Mouse (Mus musculus) retina, postnatal 7 days (tissue): ENCODE results near the gene Foxr2.

Source experiments
- DNase-seq: peaks from one replicate; pipeline ENCODE4 v3.0.0-alpha.2; 2012; ENCODE audit warnings: low read depth, low spot score

Foxr2 gene

GRCm38 (mm10) chrX:153118486-153118885 is at the start of gene Foxr2:
Foxr2 (plus strand) TSS chrX:153118786.
- no peak for DNase-seq

- no peak for DNase-seq
Measured at GRCm38 (mm10) chrX:153119013-153119412, 427 bp downstream of the Foxr2 start.

- peak; percentile 57 for DNase-seq
Measured at GRCm38 (mm10) chrX:153139734-153140515, 21.3 kb downstream of the Foxr2 start, which contains the start of gene Rragb. Rragb (plus strand) TSS chrX:153139981.

GRCm38 (mm10) chrX:153142656-153143055 is 24.1 kb downstream of the Foxr2 start:
- DNase-seq = no peak

- DNase-seq = no peak
Measured at GRCm38 (mm10) chrX:153151766-153152165, 33.2 kb downstream of the Foxr2 start.

GRCm38 (mm10) chrX:153155322-153155721 is 36.7 kb downstream of the Foxr2 start:
- DNase-seq = no peak

GRCm38 (mm10) chrX:153174786-153175185 is 56.2 kb downstream of the Foxr2 start:
- no peak for DNase-seq

- no peak for DNase-seq
Measured at GRCm38 (mm10) chrX:153182221-153182620, 63.6 kb downstream of the Foxr2 start.
